Mouse (Mus musculus) CH12.LX (cell line): ENCODE data around the gene Abr. TPM values are rescaled to one million over a fixed set of nuclear protein-coding genes. Genes with fewer than 3 reads are reported as not detected.
A peak's percentile ranks its signal among the peaks of the same experiment; 100 is the strongest.

Experiments used
- DNase-seq: peaks from one replicate; pipeline ENCODE4 v3.0.0-alpha.2; 2013; ENCODE audit errors: extremely low read depth
- H3K27ac ChIP-seq: 2 replicates; pipeline ENCODE4 v1.5.1; 2012; ENCODE audit warnings: low read depth, mild to moderate bottlenecking, control low read depth, moderate library complexity; ENCODE audit not compliant: insufficient read depth
- H3K27me3 ChIP-seq: replicated peaks from 2 replicates; pipeline ENCODE3; 2012; ENCODE audit warnings: inconsistent platforms
- H3K36me3 ChIP-seq, 2 experiments: replicated peaks in 1 of 2; 2 replicates each; pipeline versions ENCODE3 to v1.6.1; 2012; ENCODE audit warnings: inconsistent platforms in 1 of 2, low read length in 1 of 2, mild to moderate bottlenecking in 1 of 2, mixed read lengths in 1 of 2, moderate library complexity in 1 of 2; ENCODE audit not compliant: control insufficient read depth in 1 of 2, insufficient read depth in 1 of 2
- H3K4me1 ChIP-seq, 2 experiments: 2 replicates each; pipeline ENCODE4 v1.6.1; 2012; ENCODE audit warnings: inconsistent platforms in 1 of 2, moderate library complexity in 1 of 2; ENCODE audit not compliant: insufficient read depth in 2 of 2, control insufficient read depth in 1 of 2
- H3K4me2 ChIP-seq: 2 replicates; pipeline ENCODE4 v1.6.1; 2012; ENCODE audit warnings: low read depth, mild to moderate bottlenecking, control low read depth; ENCODE audit not compliant: poor library complexity, insufficient read depth, severe bottlenecking
- H3K4me3 ChIP-seq, 3 experiments: fragments of 150-350 bp in 1 of 3; sonication (generic) in 1 of 3; replicated peaks in 1 of 3; 2 replicates each; pipeline versions ENCODE3 to v1.5.1; 2011 to 2012; ENCODE audit warnings: low read depth in 2 of 3, low read length in 2 of 3, mild to moderate bottlenecking in 2 of 3, moderate library complexity in 2 of 3, control low read depth in 1 of 3, improper control_type of control experiment in 1 of 3, inconsistent platforms in 1 of 3, mixed read lengths in 1 of 3; ENCODE audit not compliant: poor library complexity in 1 of 3
- H3K79me2 ChIP-seq: replicated peaks from 2 replicates; pipeline ENCODE4 v1.6.1; 2012; ENCODE audit warnings: mild to moderate bottlenecking, moderate library complexity; ENCODE audit not compliant: control insufficient read depth, poor library complexity, insufficient read depth, severe bottlenecking; ENCODE audit errors: extremely low read depth
- H3K9ac ChIP-seq: 2 replicates; pipeline ENCODE4 v1.6.1; 2012; ENCODE audit warnings: low read depth, mild to moderate bottlenecking, control low read depth, moderate library complexity; ENCODE audit not compliant: insufficient read depth
- H3K9me3 ChIP-seq: replicated peaks from 2 replicates; pipeline ENCODE3; 2012; ENCODE audit warnings: low read length, inconsistent platforms, mixed read lengths
- EP300 ChIP-seq: IDR thresholded peaks from 2 replicates; pipeline ENCODE4 v1.6.1; 2011; ENCODE audit warnings: low read length, improper control_type of control experiment
- IRF4 ChIP-seq: IDR thresholded peaks from 2 replicates; pipeline ENCODE4 v1.6.1; 2014; ENCODE audit warnings: low read depth, mild to moderate bottlenecking, inconsistent platforms, low read length, improper control_type of control experiment
- JUN ChIP-seq: IDR thresholded peaks from 2 replicates; pipeline ENCODE4 v1.6.1; 2011; ENCODE audit warnings: low read depth, mild to moderate bottlenecking, low read length, improper control_type of control experiment, moderate library complexity; ENCODE audit not compliant: insufficient read depth
- KAT2A ChIP-seq: IDR thresholded peaks from 2 replicates; pipeline ENCODE4 v1.6.1; 2012; ENCODE audit warnings: low read length, improper control_type of control experiment, inconsistent platforms; ENCODE audit not compliant: insufficient replicate concordance
- MAFK ChIP-seq: IDR thresholded peaks from 2 replicates; pipeline ENCODE4 v1.6.1; 2011; ENCODE audit warnings: low read length, improper control_type of control experiment; ENCODE audit not compliant: insufficient replicate concordance
- MYC ChIP-seq: IDR thresholded peaks from 2 replicates; pipeline ENCODE4 v1.6.1; 2011; ENCODE audit warnings: low read depth, mild to moderate bottlenecking, improper control_type of control experiment, low read length
- PAX5 ChIP-seq: IDR thresholded peaks from 2 replicates; pipeline ENCODE4 v1.6.1; 2012; ENCODE audit warnings: low read length, inconsistent platforms, mixed read lengths
- POLR2A ChIP-seq: IDR thresholded peaks from 2 replicates; pipeline ENCODE4 v1.6.1; 2011; ENCODE audit warnings: low read depth, mild to moderate bottlenecking, improper control_type of control experiment, low read length
- RCOR1 ChIP-seq: conservative IDR thresholded peaks from 2 replicates; pipeline ENCODE4 v1.6.1; 2012; ENCODE audit warnings: low read depth, mild to moderate bottlenecking, inconsistent platforms, low read length, improper control_type of control experiment
- SIN3A ChIP-seq: IDR thresholded peaks from 2 replicates; pipeline ENCODE4 v1.6.1; 2012; ENCODE audit warnings: low read length, improper control_type of control experiment, inconsistent platforms
- TBP ChIP-seq: conservative IDR thresholded peaks from 2 replicates; pipeline ENCODE4 v1.6.1; 2011; ENCODE audit warnings: low read depth, low read length, improper control_type of control experiment
- TCF12 ChIP-seq: IDR thresholded peaks from 2 replicates; pipeline ENCODE4 v1.6.1; 2014; ENCODE audit warnings: low read depth, mild to moderate bottlenecking, inconsistent platforms, low read length, improper control_type of control experiment
- UBTF ChIP-seq: IDR thresholded peaks from 2 replicates; pipeline ENCODE4 v1.6.1; 2012; ENCODE audit warnings: low read depth, mild to moderate bottlenecking, inconsistent platforms, low read length, improper control_type of control experiment, moderate library complexity
- dilution Hi-C: fragments of 300-500 bp; cut with MboI; formaldehyde crosslinking; loops from 2 replicates; pipeline ENCODE4 v1.14.3; 2020; ENCODE audit warnings: low sequenced_read_pairs; ENCODE audit not compliant: extremely low pct_unique_long_range_greater_than_20kb, extremely low pct_ligation_motif_present
- in situ Hi-C: fragments of 300-500 bp; cut with MboI; formaldehyde crosslinking; loops from 3 replicates; pipeline ENCODE4 v1.14.3; 2019; ENCODE audit warnings: low sequenced_read_pairs, low pct_ligation_motif_present, low pct_unique_long_range_greater_than_20kb, mixed read lengths
- polyA plus RNA-seq: library from polyadenylated mRNA; unstranded; fragments of >175 nt; gene quantifications from 2 replicates; pipeline ENCODE4 v1.2.1, GENCODE M21; 2012; ENCODE audit warnings: low read depth; ENCODE audit not compliant: insufficient read length
- total RNA-seq, 2 experiments: library from RNA; depleted of rRNA; stranded (reverse); fragments of 300-350 nt in 1 of 2; fragments of >200 nt in 1 of 2; gene quantifications; 2 replicates each; pipeline ENCODE4 v1.2.3; 2012 to 2014

The Abr gene
- total and polyA plus RNA-seq, 3 experiments = 21.0 to 49.5 (median 37.4) TPM

GRCm38 (mm10) chr11:76557837-76558236, 64.3 kb downstream of the Abr start:
- dilution Hi-C loops = no loop called here

GRCm38 (mm10) chr11:76548153-76548721, 73.9 kb downstream of the Abr start:
- H3K9me3 ChIP-seq = no peaks in the 10 kb centered on the region
- peaks cover 9% of the 10 kb centered on the region for H3K27me3 ChIP-seq
- dilution Hi-C loops (no loop called here), in situ Hi-C loops (loop anchor here (10.0 kb wide), 1 partner anchor 97 kb away; no protein-coding TSS in a partner anchor)
- H3K4me3 ChIP-seq = no peak overlapping the region
- H3K4me1 ChIP-seq = peaks cover 0 to 29% of the 10 kb centered on the region in 2 experiments; a peak in 2 of 4 replicates
- no peak overlapping the region for H3K9ac ChIP-seq
- no peak overlapping the region for H3K27ac ChIP-seq
- DNase-seq = no peak
- no peak overlapping the region for H3K4me2 ChIP-seq
- no peaks in the 10 kb centered on the region for H3K36me3 ChIP-seq
- no peaks in the 10 kb centered on the region for H3K79me2 ChIP-seq
- TF ChIP-seq TBP = peak; percentile 84
- 0 out of 2 replicates have a peak, but pooled peaks have one; percentile 51 for TF ChIP-seq UBTF
- TF ChIP-seq JUN = no peak

More at GRCm38 (mm10) chr11:76557837-76558236, 64.3 kb downstream of the Abr start:
- Histone ChIP-seq H3K27ac (no peak overlapping the region), H3K4me3 (no peak overlapping the region), H3K9me3 (no peaks in the 10 kb centered on the region), H3K4me1 (peaks cover 6 to 36% of the 10 kb centered on the region in 2 experiments; a peak in 3 of 4 replicates), H3K27me3 (no peaks in the 10 kb centered on the region), H3K9ac (no peak overlapping the region), H3K79me2 (no peaks in the 10 kb centered on the region), H3K4me2 (no peak overlapping the region), H3K36me3 (no peaks in the 10 kb centered on the region)
- DNase-seq = no peak
- in situ Hi-C loops = no loop called here
- no peak for TF ChIP-seq MYC
- no peak for TF ChIP-seq POLR2A

GRCm38 (mm10) chr11:76547420-76547819, 74.7 kb downstream of the Abr start:
- H3K79me2 ChIP-seq = no peaks in the 10 kb centered on the region
- in situ Hi-C loops (loop anchor here (10.0 kb wide), 1 partner anchor 97 kb away; no protein-coding TSS in a partner anchor), dilution Hi-C loops (no loop called here)
- no peak overlapping the region for H3K9ac ChIP-seq
- H3K9me3 ChIP-seq = no peaks in the 10 kb centered on the region
- H3K27me3 ChIP-seq = peaks cover 9% of the 10 kb centered on the region
- peaks cover 0 to 31% of the 10 kb centered on the region in 2 experiments; a peak in 2 of 4 replicates for H3K4me1 ChIP-seq
- no peak overlapping the region for H3K27ac ChIP-seq
- no peak overlapping the region for H3K4me2 ChIP-seq
- TF ChIP-seq EP300 = no peak
- no peak for TF ChIP-seq JUN
- TF ChIP-seq TCF12 = no peak
- TF ChIP-seq IRF4 = no peak
- no peak for TF ChIP-seq RCOR1
- no peak for TF ChIP-seq PAX5
- no peak for TF ChIP-seq MAFK
- no peak for TF ChIP-seq SIN3A
- TF ChIP-seq KAT2A = no peak
- TF ChIP-seq, all 38 proteins: peak for 0
- no peak for DNase-seq
- H3K4me3 ChIP-seq = no peak overlapping the region
- no peaks in the 10 kb centered on the region for H3K36me3 ChIP-seq
